Mouse (Mus musculus) urinary bladder, adult 2 months (tissue): Measurements from ENCODE around the gene Akap8. TPM values are rescaled to one million over a fixed set of nuclear protein-coding genes. Genes with fewer than 3 reads are reported as not detected.
A peak's percentile ranks its signal among the peaks of the same experiment; 100 is the strongest.

ENCODE experiments used
- DNase-seq: peaks from one replicate; pipeline ENCODE4 v3.0.0; 2022; ENCODE audit warnings: low spot score
- polyA plus RNA-seq: library from polyadenylated mRNA; depleted of rRNA; stranded (reverse); fragments of >200 nt; gene quantifications from 2 replicates; pipeline ENCODE4 v1.2.3, GENCODE M21; 2012

Gene Akap8
- polyA plus RNA-seq, 1 experiment: 70.9 TPM

GRCm38 (mm10) chr17:32349037-32349732, 28.1 kb upstream of the Akap8 start:
- no peak for DNase-seq

DNA sequence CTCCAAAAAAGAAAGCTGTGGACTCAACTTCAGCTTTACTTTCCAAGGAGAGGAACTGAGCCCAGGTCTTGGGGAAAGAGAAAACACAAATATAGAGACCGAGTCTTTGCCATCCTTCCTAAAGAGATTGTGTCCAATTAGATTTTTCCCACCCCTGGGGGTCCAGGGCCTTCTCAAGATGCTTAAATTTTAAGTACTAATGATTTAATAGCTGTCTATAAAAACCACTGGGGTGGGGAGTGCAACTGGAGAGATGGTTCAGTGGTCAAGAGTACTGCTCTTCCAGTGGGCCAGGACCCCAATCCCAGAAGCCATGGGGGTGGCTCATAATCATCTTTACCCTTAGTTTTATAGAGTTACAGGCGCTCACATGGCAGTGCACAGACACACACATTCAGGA, 27.4 kb upstream of the Akap8 start:
- DNase-seq: no peak

GRCm38 (mm10) chr17:32341102-32341501, 20.1 kb upstream of the Akap8 start:
- no peak for DNase-seq

DNA sequence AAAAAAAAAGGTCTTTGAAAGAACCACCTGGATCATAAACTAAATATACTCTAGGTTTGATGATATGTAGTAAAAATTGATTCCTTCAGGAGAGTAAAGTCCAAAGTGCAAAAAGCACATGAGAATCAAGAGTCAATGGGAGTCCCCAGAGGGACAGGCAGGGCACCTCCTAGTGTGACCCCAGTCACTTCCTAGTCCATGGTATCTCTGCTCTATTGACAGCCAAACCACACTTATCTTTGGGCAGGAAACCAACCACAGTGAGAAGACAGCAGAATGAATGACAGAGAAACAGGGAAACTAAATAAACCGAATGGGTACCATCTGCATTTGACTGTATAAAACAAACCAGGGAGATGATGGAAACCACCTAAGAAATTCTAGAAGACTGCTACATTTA, 19.1 kb upstream of the Akap8 start:
- DNase-seq: no peak

DNA sequence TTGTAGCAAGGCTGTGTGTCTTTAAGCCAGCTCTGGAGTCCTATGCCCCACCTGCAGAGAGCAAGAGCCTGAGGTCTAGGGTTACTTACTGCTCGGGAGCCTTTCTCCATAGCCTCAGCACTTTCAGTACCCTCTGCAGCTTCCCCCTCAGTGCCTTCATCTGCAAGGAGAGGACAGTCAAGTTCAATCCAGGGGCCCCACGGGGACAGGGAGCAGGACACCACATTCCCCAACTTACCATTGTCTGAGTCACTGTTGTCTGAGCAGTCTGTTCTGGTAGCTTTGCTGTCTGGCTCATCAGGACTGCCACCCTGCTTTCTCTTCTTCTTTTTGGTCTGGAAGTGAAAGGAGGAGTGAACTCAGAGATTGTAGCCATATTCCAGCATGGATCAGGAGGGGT, 14.8 kb upstream of the Akap8 start:
- no peak for DNase-seq

DNA sequence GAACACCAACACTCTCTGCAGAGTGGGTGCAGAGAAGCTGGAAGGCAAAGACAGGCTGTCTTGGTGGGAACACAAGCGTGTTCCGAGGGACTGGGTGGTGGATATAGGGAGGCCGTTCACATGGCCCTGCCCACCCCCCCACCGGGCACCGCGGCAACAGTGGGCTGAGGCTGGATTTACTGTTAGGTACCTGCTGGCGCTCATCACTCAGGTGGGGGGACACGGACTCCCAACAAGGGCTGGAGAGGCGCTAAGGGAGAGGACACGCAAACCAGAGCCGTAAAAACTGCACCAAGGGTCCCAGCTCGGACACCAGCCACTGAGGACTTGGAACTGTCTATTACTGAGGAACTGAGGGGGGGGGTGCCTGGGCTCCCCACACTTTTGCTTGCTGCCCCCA, 13.9 kb upstream of the Akap8 start:
- DNase-seq: no peak

GRCm38 (mm10) chr17:32333675-32334303, 12.8 kb upstream of the Akap8 start:
- DNase-seq: no peak

GRCm38 (mm10) chr17:32327501-32327900, 6.5 kb upstream of the Akap8 start:
- DNase-seq: no peak

DNA sequence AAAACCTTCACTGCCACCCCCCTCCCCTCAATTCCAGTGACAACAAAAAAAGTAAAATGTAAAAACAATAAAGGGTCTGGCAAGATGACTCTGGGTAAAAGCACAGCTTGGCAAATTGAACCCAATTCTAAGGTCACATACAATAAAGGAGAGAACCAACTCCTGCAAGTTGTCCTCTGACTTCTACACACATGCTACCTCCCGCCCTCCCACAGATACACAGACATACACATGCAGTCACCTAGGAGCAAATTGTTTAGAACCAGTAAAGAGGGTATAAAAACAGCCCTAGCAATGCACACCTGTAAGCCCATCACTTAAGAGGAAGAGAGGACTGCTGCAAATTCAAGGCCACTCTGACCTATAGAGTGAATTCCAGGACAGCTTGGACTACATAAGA, 1.8 kb upstream of the Akap8 start:
- DNase-seq: no peak

DNA sequence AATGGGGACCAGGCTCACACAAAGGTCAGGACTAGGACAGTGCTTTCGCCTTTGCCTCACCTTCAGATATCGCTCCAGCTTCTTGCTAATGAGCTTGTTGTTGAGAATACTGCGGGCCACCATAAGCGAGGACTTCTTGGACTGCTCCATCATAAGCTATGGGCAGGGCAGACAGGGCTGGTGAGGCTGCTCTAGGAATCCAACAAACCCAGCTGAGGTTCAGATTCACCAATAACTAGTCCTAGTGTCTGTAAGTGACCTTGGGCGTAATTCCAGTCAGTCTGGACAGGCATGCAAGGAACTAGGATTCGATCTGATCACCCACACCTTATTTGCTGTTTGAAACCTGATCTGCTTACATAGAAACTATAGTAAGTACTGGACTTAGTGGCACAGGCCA, 798 bp upstream of the Akap8 start:
- no peak for DNase-seq

- no peak for DNase-seq
Observed at GRCm38 (mm10) chr17:32321390-32321734, 324 bp upstream of the Akap8 start.

DNA sequence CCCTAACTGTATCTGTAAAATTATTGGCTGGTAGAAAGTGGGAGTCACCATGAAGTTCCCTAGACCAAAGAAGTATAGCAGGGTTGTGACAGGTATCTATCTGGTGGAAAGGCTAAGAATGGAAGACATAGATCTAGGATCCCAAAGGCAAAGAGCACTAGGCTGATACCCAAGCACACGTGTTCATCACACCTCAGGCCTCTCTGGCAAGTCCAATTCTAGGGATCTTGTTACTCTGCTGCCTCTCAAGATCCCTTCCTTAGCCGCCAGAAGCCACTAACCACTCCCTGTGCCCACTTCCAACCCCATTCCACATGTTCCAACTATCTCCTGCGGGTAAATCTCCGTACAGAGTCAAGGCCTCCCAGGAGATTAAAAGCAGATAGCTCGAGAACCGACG, 1.1 kb downstream of the Akap8 start:
- DNase-seq: no peak

DNA sequence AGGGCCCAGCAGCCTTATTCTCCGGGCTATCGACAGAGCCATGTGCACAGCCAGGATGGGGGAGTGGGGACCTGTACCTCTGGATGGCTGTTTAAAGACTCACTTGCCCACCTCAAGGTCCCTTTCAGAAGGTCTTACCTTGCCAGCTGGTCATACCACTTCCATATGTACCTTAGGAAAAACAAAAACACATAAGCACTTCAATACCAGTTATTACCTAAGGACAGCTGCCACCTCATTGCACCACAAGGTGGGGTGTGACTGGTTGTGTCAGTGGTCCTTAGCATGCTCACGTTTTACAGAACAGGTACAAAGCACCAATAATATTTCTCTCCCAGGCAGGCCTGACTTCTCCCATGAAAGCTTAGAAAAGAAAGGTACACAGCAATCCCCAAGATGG, 3.3 kb downstream of the Akap8 start:
- DNase-seq: no peak

DNA sequence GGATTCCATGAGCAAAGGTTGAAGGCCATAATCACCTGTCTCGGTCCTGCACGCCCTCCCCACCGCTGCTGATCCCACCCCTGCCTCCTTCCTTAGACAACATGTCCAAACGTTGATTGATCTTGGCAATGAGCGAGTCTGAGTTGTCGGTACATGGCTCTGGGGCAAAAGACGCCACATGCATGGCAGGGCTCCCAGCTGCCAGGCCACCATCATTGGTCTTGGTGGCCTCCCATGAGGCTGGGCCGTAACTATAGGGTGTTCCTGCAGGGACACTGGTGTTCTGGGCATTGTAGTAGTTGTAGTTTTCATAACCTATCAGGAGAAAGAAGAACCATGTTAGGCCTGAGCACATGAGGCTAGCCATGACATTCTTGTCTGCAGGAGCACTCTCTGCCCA, 4.0 kb downstream of the Akap8 start:
- DNase-seq: no peak

DNA sequence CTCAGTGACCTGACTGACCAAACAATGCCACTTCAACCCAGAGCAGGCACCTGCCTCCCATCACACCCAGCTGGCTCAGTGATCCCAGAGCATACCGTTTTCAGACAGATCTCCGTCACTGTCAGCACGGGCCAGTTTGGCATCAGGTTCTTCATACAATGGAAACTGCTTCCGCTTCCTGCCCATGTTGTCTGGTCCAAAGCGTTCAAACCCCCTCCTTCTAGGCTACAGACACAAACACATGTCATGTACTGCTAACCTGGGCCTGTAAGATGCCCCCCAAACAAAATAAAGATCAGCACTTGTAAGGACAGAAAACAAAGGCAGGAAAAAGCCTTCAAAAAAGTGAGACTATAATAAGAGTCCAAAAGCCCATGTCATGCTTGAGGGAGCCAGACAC, 5.5 kb downstream of the Akap8 start:
- DNase-seq: no peak

- DNase-seq: no peak
Observed at GRCm38 (mm10) chr17:32313892-32314291, 7.1 kb downstream of the Akap8 start.

GRCm38 (mm10) chr17:32312801-32313200, 8.2 kb downstream of the Akap8 start:
- DNase-seq: no peak

GRCm38 (mm10) chr17:32307963-32308362, 13.1 kb downstream of the Akap8 start:
- no peak for DNase-seq

GRCm38 (mm10) chr17:32298125-32298524, 22.9 kb downstream of the Akap8 start:
- no peak for DNase-seq

DNA sequence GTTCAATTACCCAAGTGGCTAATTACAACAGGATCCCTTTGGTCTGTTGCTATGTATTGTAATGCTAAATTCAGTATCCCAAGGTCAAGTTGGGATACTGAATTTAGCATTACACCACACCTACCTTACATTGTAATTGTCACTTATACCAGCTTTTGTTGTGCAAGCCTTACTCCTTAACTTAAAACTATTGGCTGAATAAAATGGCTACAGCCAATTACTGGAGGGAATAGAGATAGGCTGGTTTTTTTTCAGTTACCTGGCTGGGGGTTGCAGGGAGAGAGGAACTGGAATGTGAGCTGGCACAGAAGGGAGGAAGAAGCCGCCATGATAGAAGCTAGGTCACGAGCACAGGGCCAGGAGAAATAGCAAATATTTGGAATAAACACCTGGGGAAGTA, 25.1 kb downstream of the Akap8 start:
- DNase-seq: no peak

DNA sequence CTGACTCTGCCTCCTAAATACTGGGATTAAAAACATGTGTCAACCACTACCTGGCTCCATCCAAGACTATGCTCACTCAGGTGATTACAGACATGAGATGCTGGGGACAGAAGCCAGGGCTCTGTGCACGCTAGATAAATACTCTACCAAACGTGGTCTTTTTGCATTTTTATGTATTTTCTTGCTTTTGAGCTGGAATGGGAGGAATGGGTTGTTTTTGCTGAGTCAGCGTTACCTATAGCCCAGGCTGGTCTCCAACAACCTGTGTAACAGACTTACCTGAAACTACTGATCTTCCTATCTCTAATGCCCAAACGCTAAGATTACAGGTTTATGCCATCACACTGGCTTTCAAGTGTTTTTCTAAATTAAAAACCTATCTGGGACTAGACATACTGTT, 25.9 kb downstream of the Akap8 start:
- no peak for DNase-seq

DNA sequence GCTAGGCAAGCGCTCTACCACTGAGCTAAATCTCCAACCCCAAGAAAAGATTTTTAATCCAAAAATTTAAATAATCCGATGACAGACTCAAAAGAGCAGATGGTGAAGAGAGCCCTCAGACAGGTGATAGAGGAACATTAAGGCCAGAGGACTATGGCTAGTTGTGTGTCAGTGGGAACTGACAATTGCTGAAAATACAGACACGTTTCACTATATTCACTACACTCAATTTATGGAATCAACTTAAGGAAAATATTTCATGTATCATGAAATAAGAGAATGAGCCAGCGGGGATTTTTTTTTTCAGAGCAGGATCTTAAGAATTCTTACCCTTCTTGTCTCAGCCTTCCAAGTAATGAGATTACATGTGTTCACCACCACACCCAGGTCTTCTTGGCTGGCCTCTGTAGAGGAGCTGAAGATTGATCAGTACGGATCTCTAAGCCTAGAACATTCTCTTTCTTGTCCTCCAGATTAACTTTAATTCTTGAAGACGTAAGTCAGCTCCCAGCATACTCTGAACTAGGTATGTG, 35.8 kb downstream of the Akap8 start:
- DNase-seq: no peak

GRCm38 (mm10) chr17:32284262-32285137, 36.5 kb downstream of the Akap8 start, which contains the start of gene Brd4:
TSS of gene Brd4 (minus strand) at chr17:32284722.
- DNase-seq: peak; percentile 94
